Mouse (Mus musculus): ENCODE measurements around the gene Acp6. TPM values are rescaled to one million over a fixed set of nuclear protein-coding genes. Genes with fewer than 3 reads are reported as not detected.

The Acp6 gene
- polyA plus RNA-seq, 1 experiment from 2014 or later, result 24.8 TPM

Other genes starting within 250 kb of the Acp6 start
- gene Gja8, start 232.8 kb upstream of the Acp6 start, polyA plus RNA-seq (2015; fragmentation: Nextera tagmentation; extraction: Ambion mirVana), result 0.04 TPM in 1 of 2 replicates, not detected in the other
- 78.3 and 92.4 TPM in 2 replicates for gene Bcl9, start 139.1 kb downstream of the Acp6 start, polyA plus RNA-seq (2015; fragmentation: Nextera tagmentation; extraction: Ambion mirVana)